Mouse (Mus musculus): ENCODE measurements around the gene A730061H03Rik.

A730061H03Rik gene

GRCm38 (mm10) chr14:55560202-55561073 is at the start of gene A730061H03Rik:
A730061H03Rik (minus strand) TSS chr14:55560406.
- in situ Hi-C loops (cut with MboI; ENCODE audit: unreplicated experiment in 2 of 2): no loop called here

- in situ Hi-C loops (cut with MboI; ENCODE audit: unreplicated experiment in 2 of 2): no loop called here
These were observed 48.1 kb upstream of the A730061H03Rik start for GRCm38 (mm10) chr14:55608339-55608738.

GRCm38 (mm10) chr14:55605743-55606459 is 45.7 kb upstream of the A730061H03Rik start:
- in situ Hi-C loops (cut with MboI; ENCODE audit: unreplicated experiment in 2 of 2): no loop called here

GRCm38 (mm10) chr14:55604823-55605222 is 44.6 kb upstream of the A730061H03Rik start:
- in situ Hi-C loops (cut with MboI; ENCODE audit: unreplicated experiment in 2 of 2): no loop called here

GRCm38 (mm10) chr14:55603633-55604576 is 43.7 kb upstream of the A730061H03Rik start:
- in situ Hi-C loops (cut with MboI; ENCODE audit: unreplicated experiment in 2 of 2): no loop called here

GRCm38 (mm10) chr14:55603271-55603632 is 43.0 kb upstream of the A730061H03Rik start, which contains the start of gene Irf9:
Irf9 (plus strand) TSS chr14:55603571.
- in situ Hi-C loops (cut with MboI; ENCODE audit: unreplicated experiment in 2 of 2): no loop called here

GRCm38 (mm10) chr14:55598521-55599390 is 38.5 kb upstream of the A730061H03Rik start:
- in situ Hi-C loops (cut with MboI; ENCODE audit: unreplicated experiment in 2 of 2): no loop called here

- in situ Hi-C loops (cut with MboI; ENCODE audit: unreplicated experiment in 2 of 2): no loop called here
These were observed 36.0 kb upstream of the A730061H03Rik start for GRCm38 (mm10) chr14:55596036-55596690.

- in situ Hi-C loops (cut with MboI; ENCODE audit: unreplicated experiment in 2 of 2): no loop called here
These were observed 32.0 kb upstream of the A730061H03Rik start for GRCm38 (mm10) chr14:55592226-55592625.

GRCm38 (mm10) chr14:55591331-55591891 is 31.2 kb upstream of the A730061H03Rik start, which contains the start of gene Rnf31:
Rnf31 (plus strand) TSS chr14:55591708.
- in situ Hi-C loops (cut with MboI; ENCODE audit: unreplicated experiment in 2 of 2): no loop called here

GRCm38 (mm10) chr14:55590748-55591330 is 30.6 kb upstream of the A730061H03Rik start, which contains the start of gene Psme2:
Psme2 (minus strand) TSS chr14:55591113.
- in situ Hi-C loops (cut with MboI; ENCODE audit: unreplicated experiment in 2 of 2): no loop called here

- in situ Hi-C loops (cut with MboI; ENCODE audit: unreplicated experiment in 2 of 2): loop anchor here in 1 of 2 experiments (10.0 kb wide), 1 partner anchor 95 kb away; the partner anchor contains the start of gene Carmil3
These were observed 29.7 kb upstream of the A730061H03Rik start for GRCm38 (mm10) chr14:55589771-55590448.

GRCm38 (mm10) chr14:55589271-55589670 is 29.1 kb upstream of the A730061H03Rik start:
- in situ Hi-C loops (cut with MboI; ENCODE audit: unreplicated experiment in 2 of 2): loop anchor here in 1 of 2 experiments (10.0 kb wide), 1 partner anchor 94 kb away; the partner anchor contains the start of gene Carmil3

GRCm38 (mm10) chr14:55586149-55586548 is 25.9 kb upstream of the A730061H03Rik start:
- in situ Hi-C loops (cut with MboI; ENCODE audit: unreplicated experiment in 2 of 2): loop anchor here in 1 of 2 experiments (10.0 kb wide), 1 partner anchor 91 kb away; the partner anchor contains the start of gene Carmil3

GRCm38 (mm10) chr14:55585566-55585960 is 25.4 kb upstream of the A730061H03Rik start:
- in situ Hi-C loops (cut with MboI; ENCODE audit: unreplicated experiment in 2 of 2): loop anchor here in 1 of 2 experiments (10.0 kb wide), 1 partner anchor 91 kb away; the partner anchor contains the start of gene Carmil3

- in situ Hi-C loops (cut with MboI; ENCODE audit: unreplicated experiment in 2 of 2): loop anchor here (5.0 to 10.0 kb wide), 2 partner anchors 88 to 90 kb away; partner anchors contain the start of gene Carmil3 (in 1 of the 2)
These were observed 24.7 kb upstream of the A730061H03Rik start, which contains the start of gene Emc9 for GRCm38 (mm10) chr14:55584702-55585565. Emc9 (minus strand) TSS chr14:55585302.
